Mouse (Mus musculus) cerebellum, adult 18-20 months (tissue): ENCODE data around the gene Ltb4r2.

Experiments
- DNase-seq, 2 experiments: peaks; one replicate each; pipeline ENCODE4 v3.0.0; 2021

The Ltb4r2 gene

DNA sequence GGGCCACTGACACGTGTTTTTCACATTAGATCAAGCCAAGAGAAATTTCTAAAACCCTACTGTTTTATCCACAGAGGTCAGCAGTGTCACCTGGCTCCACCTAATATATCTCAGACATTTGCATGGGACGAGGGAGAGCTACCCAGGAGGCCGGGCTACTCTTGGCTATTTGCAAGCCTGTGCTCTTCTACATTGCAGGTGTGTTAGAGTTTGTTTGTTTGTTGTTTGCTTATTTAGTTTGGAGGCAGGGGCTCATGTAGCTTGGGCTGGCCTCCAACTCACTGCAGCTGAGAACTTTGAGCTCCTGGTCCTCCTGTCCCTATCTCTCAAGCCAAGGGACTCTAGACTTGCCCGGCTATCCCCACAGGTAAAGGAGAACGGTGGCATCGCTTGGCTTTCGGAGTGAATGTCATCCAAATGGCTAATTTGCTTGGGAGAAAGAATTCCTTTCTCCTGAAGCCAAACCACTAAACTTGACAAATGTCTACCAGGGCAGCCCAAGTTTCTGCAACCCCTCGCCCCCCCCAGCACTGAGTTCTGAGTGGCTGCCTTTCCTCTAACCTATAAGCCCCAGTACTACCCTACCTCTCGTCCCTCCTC, 21.2 kb downstream of the Ltb4r2 start:
- no peak for DNase-seq

DNA sequence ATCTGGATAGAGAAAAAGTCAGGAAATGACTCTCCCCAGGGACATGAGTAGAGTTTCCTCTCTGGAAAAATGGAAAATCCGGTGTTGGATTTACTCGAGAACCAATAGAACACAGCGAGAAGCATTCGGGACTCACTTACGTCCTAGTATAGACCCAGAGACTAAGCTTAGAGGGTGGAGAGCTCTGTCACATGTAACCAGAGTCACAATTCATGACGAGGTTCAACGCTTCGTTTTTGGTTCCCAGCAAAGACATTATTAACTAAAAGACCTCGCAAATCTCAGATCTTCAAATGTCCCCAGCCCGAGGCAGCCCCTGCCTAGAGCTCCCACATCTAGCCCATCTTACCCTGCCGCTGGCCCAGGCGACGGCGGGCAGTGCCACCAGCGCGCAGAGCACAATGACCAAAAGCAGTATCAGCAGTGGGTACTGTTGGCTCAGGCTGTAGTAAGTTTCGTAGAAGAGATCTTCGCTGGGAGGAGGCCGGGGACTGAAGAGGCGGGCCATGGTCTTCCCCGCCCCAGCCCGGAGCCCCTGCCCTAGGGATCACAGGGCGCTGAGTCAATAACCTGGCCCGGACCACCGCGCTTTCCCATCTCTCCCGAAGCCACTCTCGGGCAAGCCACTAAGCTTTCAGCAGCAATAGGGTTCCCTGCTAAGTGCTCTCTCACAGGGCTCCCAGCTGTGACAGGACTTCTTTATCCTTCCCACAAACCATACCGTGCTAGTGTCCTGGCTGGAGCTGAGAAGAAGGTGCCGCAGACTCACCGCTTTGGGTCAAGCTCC, 22.1 kb downstream of the Ltb4r2 start:
- no peak for DNase-seq

DNA sequence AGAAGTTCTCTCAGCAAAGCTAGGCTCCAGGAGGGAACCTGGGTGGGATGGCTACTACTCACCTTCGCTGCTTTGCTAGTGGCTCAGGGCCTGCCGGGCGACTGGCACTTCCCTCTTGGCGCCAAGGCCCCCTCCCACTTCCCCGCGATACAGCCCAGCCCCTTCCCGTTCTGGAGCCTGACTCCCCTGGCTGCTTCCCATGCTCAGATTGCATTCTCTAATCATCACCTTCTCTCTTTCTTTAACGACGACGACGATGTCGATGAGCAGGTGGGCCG, 22.7 kb downstream of the Ltb4r2 start, which contains the start of gene Adcy4:
TSS of gene Adcy4 (minus strand) at position 138 of the 278 bp plus-strand sequence.
- no peak for DNase-seq

DNA sequence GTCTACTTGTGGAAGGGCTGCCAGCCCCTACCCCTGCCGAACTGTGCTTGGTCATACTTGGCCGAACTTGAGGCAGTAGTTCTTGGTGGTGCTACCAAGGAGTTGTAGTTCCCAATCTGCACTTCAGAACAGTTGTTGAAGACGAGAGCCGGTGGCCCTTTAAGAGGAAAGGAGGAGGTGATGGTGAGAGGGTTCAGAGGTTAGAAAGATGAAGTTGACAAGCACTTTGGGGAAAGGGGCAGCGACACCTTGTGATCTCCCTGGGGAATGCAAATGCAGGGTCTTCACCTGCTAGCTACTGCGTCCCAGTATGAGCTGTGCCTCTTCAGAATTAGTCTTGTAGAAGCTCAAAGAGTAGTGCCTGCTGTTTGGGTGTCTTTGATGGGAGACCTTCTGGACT, 24.0 kb downstream of the Ltb4r2 start:
- DNase-seq: no peak

DNA sequence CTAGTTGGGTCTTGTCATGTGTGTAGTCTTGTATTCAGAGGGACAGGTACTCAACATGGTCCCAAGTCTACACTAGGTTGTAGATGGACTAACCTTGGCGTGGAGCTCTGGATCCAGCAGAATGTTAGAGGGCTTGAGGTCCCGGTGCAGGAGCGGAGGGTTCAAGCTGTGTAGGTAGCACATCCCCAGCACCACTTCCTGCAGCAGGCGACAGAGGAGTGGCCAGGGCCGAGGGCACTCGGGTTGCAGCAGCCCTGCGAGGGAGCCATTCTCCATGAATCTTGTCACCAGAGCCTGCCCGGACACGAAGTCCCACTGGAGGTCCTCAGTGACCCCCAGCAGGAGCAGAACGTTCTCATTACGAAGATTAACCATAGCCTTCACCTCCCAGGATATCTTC, 26.5 kb downstream of the Ltb4r2 start:
- DNase-seq: no peak

DNA sequence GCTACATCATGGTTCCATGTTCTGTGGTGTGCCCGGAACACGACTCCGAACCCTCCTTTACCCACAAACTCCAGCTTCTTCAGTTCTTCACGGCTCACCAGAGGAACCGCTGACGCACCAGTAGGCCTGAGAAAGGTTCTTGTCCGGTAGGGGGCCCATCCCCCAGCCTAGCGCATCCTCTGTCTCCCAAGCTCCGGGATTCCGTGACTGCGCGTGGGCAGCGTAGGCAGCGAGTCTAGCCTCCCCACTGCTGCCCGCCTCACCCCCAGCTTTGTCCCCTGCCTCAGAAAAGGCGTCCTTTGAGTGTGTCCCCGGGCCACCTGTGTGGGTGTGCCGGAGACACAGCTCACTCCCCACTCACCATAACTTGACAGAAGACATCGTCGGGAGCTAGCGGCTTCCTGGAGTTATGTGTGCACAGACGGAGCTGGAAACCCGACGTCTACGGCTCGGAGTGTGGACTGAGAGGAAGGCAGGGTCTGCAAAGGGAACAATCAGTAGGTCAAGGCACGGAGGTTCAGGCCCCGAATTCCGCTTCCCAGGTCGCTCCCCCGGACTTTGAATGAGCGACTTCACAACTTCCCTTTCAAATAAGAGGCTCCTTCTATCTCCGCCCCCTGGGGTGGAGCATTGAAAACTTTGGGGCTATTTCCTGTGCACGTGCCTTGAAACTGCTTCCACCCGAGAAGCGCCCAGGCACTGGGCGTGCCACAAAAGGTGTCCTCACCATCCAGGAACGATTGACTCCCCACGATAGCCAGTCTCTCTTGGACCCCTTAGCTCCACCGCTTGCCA, 27.2 kb downstream of the Ltb4r2 start, which contains the start of gene Ripk3:
TSS of gene Ripk3 (minus strand) at position 610 of the 795 bp plus-strand sequence.
- DNase-seq: no peak

DNA sequence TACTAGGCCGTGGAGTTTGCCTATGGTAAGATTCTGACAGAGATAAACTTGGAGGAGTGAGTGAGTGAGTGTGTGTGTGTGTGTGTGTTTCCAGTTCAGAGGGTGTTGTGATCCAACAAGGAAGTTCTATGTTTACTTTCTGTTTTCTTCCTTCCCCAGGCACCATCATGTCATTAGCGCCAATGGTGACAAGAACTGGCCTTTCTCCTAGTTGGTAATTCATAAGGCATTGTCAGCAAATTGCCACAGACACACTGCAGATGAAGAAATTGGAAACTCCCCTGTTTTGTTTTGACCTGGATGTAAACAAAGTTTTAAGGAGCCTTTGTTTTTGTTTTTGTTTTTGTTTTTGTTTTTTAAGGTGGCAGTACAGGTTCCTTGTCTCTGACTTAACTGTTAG, 32.2 kb downstream of the Ltb4r2 start:
- no peak for DNase-seq

DNA sequence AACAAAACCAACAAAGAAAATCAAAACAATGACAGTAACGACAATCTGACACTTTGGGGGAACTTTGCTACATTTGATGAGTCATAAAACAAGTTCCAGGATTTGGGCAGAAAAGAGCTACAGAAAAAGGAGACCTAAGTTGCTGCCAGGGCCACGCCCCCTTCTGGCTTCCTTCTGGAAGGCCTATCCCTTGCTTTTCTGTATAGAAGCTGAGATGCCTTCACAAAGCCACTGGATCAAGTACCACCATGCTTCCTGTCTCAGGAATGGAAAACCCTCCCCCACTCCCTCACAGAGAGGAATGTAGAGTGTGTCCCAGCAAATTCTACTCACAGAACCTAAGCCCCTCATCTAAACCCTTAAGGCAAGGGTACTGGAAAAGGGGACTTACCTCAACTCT, 32.7 kb downstream of the Ltb4r2 start:
- DNase-seq: no peak

DNA sequence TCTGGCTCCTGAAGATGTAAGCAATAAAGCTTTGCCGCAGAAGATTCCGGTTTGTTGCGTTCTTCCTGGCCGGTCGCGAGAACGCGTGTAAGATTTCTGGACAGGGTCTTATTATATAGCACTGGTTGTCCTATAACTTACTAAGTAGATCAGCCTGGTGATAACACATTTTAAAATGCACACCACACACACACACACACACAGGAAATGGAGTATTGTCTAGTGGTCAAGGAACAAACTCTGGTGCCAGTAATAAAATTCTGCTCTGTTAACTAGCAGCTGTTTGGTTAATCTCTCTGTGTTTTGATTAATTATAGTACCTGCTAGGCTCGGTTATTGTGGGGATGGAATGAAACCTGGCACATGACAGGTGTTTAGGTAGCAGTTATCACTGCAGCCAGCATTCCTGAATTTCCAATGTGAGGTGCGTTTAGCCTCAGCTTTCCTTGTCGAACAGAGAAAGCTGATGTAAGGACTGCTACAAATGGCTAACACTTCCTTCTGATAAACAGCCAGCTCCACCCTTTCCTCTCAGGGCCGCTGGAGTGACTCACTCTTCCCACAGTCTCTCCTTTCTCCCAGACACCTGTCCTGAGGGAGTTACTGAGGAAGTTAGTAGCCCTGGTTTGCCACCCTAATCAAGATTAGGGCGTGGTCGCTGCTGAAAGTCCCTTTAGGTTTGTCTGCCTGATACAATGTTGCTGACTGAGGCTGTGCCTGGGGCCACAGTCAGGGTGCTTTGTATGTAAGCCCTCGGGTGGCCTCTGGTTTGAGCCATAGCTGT, 34.3 kb downstream of the Ltb4r2 start:
- DNase-seq: no peak
